Mouse (Mus musculus): ENCODE data around the gene Clcnkb. TPM values are rescaled to one million over a fixed set of nuclear protein-coding genes. Genes with fewer than 3 reads are reported as not detected.
A peak's percentile ranks its signal among the peaks of the same experiment; 100 is the strongest.

The Clcnkb gene
- polyA plus RNA-seq, 1 experiment: not detected

DNA sequence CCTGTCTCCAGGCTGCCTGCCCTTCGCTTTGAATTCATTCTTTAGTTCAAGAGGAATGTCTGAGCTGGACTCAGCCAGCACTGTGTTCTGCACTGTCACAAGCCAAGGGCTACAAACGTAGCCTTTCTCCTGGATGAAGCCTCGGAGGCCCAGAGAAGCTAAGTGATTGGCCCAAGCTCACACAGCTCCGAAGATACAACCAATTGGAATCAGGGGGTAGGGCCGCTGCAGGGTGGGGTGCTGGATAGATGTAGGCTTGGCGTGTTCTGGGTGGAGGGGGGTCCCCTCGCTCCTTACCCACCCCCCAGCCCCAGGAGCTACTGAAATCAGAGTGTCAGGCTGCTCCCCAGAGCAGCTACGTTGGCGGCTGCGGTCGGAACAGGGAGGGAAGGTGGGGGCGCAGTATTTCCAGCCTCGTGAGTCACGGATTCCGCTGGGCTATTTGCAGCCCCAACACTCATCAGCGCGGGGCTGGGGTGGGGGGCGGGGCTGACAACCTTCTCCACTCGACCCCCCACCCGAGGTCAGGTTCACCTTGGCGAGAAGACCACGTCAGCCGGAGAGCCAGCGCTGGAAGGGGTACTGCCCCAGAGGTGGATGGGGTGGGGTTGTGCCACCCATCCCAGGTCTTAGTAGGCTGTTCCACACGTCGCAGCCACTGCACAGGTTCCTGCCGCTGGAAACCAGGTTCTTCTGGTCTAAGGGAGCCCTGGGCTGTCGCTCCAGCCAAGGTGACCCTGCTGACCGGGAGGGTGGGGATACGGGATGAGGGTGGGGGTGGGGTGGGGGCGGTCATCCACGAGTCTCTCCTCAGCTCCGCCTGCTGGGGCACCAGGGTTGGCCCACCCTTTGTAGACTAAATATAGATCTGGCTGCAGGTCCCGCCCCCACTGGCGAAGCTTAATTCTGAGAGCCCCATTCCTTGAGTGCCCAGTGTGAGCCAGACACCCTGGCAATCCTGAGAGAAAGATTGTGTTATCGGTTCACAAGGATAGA lies 10.0 kb upstream of the Clcnkb start:
- H3K27ac ChIP-seq (ENCODE audit: insufficient read depth, low read depth, low read length): peak overlapping the region; percentile 86

DNA sequence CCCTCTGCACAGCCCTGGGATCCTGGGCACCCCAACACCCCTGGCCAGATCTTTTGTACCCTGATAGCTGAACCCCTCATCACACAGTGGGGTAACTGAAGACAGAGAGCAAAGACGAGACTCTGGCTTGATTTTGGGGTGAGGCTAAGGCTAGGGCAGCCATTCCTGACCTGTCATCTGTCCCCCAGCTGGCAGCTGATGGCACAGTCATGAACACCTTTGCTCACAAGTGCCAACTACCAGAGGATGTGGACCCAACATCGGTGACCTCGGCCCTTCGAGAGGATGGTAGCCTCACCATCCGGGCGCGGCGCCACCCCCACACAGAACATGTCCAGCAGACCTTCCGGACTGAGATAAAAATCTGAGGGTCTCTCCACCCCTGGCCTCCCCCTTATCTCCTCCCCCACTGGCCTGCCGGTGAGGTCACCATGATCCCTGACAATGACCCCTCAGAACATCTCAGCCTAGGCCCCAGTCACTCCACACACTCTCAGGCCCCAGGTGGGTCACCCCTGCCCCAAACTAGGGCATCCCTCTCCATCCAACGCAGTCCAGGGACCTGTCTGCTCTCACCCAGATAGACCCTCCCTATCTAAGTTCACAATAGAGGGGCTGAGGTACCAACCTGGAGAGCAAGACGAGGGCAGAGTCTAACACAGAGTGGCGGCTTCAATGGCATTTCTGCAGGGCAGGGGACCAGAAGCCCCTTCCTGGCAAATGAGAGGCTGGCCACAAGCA lies 8.0 kb upstream of the Clcnkb start:
- Histone ChIP-seq H3K4me3 (ENCODE audit: insufficient read depth, low read length) (no peak overlapping the region), H3K4me1 (ENCODE audit: control insufficient read depth, insufficient read depth, low read length) (peaks cover 45% of the 10 kb centered on the region), H3K27ac (ENCODE audit: insufficient read depth, low read depth, low read length) (peak overlapping the region; percentile 24)
- TF ChIP-seq POLR2A (IDR thresholded peaks at IDR 0.05; ENCODE audit: borderline replicate concordance, low read depth, low read length): no peak
- no peak for TF ChIP-seq CTCF (IDR thresholded peaks at IDR 0.05; ENCODE audit: low read depth, low read length)

More for the DNA sequence above, 10.0 kb upstream of the Clcnkb start:
- TF ChIP-seq CTCF (IDR thresholded peaks at IDR 0.05; ENCODE audit: low read depth, low read length): no peak
- no peak for TF ChIP-seq POLR2A (IDR thresholded peaks at IDR 0.05; ENCODE audit: borderline replicate concordance, low read depth, low read length)
- H3K4me1 ChIP-seq (ENCODE audit: control insufficient read depth, insufficient read depth, low read length): peaks cover 31% of the 10 kb centered on the region
- peak overlapping the region; percentile 57 for H3K4me3 ChIP-seq (ENCODE audit: insufficient read depth, low read length)

GRCm38 (mm10) chr4:141423288-141423687 lies 7.5 kb upstream of the Clcnkb start:
- TF ChIP-seq POLR2A (IDR thresholded peaks at IDR 0.05; ENCODE audit: borderline replicate concordance, low read depth, low read length): no peak
- TF ChIP-seq CTCF (IDR thresholded peaks at IDR 0.05; ENCODE audit: low read depth, low read length): no peak
- Histone ChIP-seq H3K4me1 (ENCODE audit: control insufficient read depth, insufficient read depth, low read length) (peaks cover 45% of the 10 kb centered on the region), H3K4me3 (ENCODE audit: insufficient read depth, low read length) (no peak overlapping the region)

GRCm38 (mm10) chr4:141422841-141423240 lies 7.0 kb upstream of the Clcnkb start:
- Histone ChIP-seq H3K4me1 (ENCODE audit: control insufficient read depth, insufficient read depth, low read length) (peaks cover 45% of the 10 kb centered on the region), H3K4me3 (ENCODE audit: insufficient read depth, low read length) (no peak overlapping the region)

More at GRCm38 (mm10) chr4:141423288-141423687, 7.5 kb upstream of the Clcnkb start:
- peak overlapping the region; percentile 24 for H3K27ac ChIP-seq (ENCODE audit: insufficient read depth, low read depth, low read length)

DNA sequence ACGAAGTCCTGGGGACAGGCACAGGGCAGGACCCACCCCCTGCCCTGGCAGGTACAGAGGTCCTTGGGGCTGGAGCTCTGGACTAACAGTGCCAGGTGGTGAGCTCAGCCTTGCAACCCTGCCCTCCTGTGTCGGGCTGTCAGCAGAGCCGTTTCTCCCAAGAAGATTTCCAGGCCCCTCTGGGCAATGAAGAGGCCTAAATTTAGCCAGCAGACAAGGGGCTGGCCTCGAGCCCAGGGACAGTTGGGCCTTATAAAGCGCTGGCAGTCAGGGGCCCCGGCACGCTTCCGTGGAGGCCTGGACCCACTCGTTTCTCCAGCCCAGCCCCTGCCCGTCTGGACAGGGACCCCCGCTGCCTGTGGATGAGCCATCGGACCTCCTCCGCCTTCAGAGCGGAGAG lies 5.6 kb upstream of the Clcnkb start:
- no peak for TF ChIP-seq CTCF (IDR thresholded peaks at IDR 0.05; ENCODE audit: low read depth, low read length)
- no peak for TF ChIP-seq POLR2A (IDR thresholded peaks at IDR 0.05; ENCODE audit: borderline replicate concordance, low read depth, low read length)
- peaks cover 39% of the 10 kb centered on the region for H3K4me1 ChIP-seq (ENCODE audit: control insufficient read depth, insufficient read depth, low read length)

More at GRCm38 (mm10) chr4:141422841-141423240, 7.0 kb upstream of the Clcnkb start:
- TF ChIP-seq POLR2A (IDR thresholded peaks at IDR 0.05; ENCODE audit: borderline replicate concordance, low read depth, low read length) (no peak), CTCF (IDR thresholded peaks at IDR 0.05; ENCODE audit: low read depth, low read length) (no peak)
- H3K27ac ChIP-seq (ENCODE audit: insufficient read depth, low read depth, low read length): no peak overlapping the region; the same call in 1 of the 2 replicates

GRCm38 (mm10) chr4:141420886-141421285 lies 5.1 kb upstream of the Clcnkb start:
- H3K4me3 ChIP-seq (ENCODE audit: insufficient read depth, low read length): no peak overlapping the region
- TF ChIP-seq POLR2A (IDR thresholded peaks at IDR 0.05; ENCODE audit: borderline replicate concordance, low read depth, low read length) (no peak), CTCF (IDR thresholded peaks at IDR 0.05; ENCODE audit: low read depth, low read length) (no peak)
- H3K4me1 ChIP-seq (ENCODE audit: control insufficient read depth, insufficient read depth, low read length): peaks cover 36% of the 10 kb centered on the region
- H3K27ac ChIP-seq (ENCODE audit: insufficient read depth, low read depth, low read length): no peak overlapping the region

More for the DNA sequence above, 5.6 kb upstream of the Clcnkb start:
- Histone ChIP-seq H3K4me3 (ENCODE audit: insufficient read depth, low read length) (no peak overlapping the region), H3K27ac (ENCODE audit: insufficient read depth, low read depth, low read length) (no peak overlapping the region)

DNA sequence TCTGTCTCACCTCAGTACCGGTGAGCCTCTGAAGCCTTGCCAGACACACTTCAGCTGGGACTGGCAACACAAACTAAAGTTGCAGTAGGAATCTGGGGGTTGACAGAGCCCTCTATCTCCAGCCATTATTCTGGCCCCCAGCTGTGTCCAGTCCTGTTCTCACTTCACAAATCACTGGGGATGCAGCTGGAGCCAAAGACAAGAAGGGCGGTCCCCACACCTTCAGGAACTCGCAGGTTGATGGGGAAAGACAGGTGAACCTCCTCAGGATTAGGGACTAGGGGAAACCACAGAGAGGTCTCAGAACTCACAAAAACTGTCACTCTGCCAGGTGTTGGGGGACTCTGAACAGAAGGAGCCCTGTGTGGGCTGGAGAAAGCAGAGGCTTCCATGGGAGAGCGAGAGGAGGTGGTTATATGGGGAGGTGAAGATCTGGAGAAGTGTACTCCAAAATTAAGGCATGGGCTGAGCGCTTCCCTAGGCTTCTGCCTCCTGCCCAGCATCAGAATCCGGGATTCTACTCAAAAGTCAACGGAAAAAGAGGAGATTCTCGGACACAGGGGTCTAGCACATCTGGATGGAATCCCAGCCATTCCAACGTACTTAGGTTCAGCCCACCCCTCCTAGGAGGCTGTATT lies 4.5 kb upstream of the Clcnkb start, which contains the start of gene Hspb7:
Gene Hspb7, plus strand, starts transcription at position 588 of the 638 bp plus-strand sequence.
- TF ChIP-seq POLR2A (IDR thresholded peaks at IDR 0.05; ENCODE audit: borderline replicate concordance, low read depth, low read length) (no peak), CTCF (IDR thresholded peaks at IDR 0.05; ENCODE audit: low read depth, low read length) (no peak)
- Histone ChIP-seq H3K4me1 (ENCODE audit: control insufficient read depth, insufficient read depth, low read length) (peaks cover 36% of the 10 kb centered on the region), H3K27ac (ENCODE audit: insufficient read depth, low read depth, low read length) (peak within 1 kb of the TSS; percentile 76), H3K4me3 (ENCODE audit: insufficient read depth, low read length) (0 out of 2 replicates have a peak within 1 kb of the TSS, but pooled peaks have one; percentile 3)

DNA sequence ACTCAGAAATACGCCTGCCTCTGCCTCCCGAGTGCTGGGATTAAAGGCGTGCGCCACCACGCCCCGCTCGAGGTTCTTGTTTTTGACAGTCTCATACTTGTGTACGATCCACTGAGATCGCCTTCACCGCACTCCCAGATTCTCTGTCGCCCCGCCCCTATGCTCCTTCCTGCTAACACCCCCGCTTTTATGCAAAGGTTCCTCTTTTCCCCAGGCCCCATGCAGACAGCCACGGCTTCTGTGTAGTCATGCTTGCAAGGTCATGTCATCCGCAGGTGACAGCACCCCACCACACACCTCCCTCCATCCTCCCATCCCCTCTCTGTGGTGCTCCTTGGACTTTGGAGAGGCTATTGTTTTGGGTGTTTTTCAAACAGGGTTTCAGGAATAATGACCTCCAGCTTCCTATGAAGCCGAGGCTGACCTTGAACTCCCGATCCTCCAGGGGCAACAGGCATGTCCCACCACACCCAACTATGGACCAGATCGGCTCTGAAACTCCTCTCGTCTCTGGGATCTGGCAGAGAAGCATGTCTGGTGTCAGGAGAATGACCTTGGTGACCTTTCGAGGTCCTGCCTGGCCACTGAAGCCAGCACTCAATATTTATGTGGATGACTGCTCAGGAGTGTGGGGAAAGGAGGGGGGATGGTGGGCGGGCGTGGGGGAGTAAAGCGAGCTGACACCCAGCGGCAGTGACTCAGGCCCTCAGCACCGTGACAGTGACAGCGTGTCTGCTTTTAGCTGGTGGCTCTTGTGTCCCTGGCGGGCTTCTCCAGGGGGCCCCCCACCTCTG lies 3.8 kb upstream of the Clcnkb start:
- H3K4me3 ChIP-seq (ENCODE audit: insufficient read depth, low read length): 0 out of 2 replicates have a peak overlapping the region, but pooled peaks have one; percentile 3
- peaks cover 31% of the 10 kb centered on the region for H3K4me1 ChIP-seq (ENCODE audit: control insufficient read depth, insufficient read depth, low read length)
- H3K27ac ChIP-seq (ENCODE audit: insufficient read depth, low read depth, low read length): peak overlapping the region; percentile 76
- TF ChIP-seq CTCF (IDR thresholded peaks at IDR 0.05; ENCODE audit: low read depth, low read length) (no peak), POLR2A (IDR thresholded peaks at IDR 0.05; ENCODE audit: borderline replicate concordance, low read depth, low read length) (no peak)

All from bone marrow macrophage, adult 2 months (primary cell).